Mouse (Mus musculus): ENCODE results near the gene Gpr153.

DNA sequence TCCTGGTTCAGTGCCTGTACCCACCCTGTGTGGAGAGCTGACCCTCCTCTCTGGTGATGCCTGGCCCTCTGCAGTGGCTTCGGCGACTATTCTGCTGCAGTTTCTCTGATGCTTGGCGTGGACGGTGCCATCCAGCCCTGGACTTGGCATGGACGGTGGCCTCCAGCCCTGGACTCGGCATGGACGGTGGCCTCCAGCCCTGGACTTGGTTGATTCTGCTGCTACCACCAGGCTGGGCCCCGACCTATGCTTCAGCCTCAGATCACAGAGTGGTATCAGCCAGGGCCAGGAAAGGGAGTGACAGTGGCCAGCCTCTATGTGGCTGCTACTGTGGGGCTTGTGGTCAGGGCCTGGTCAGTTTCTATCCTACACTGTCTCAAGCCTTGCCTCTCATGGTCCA, 30.1 kb upstream of the Gpr153 start:
- TF ChIP-seq POLR2A (IDR thresholded peaks at IDR 0.05; ENCODE audit: low read depth, low read length) = no peak
- TF ChIP-seq CTCF (conservative IDR thresholded peaks at IDR 0.05; ENCODE audit: insufficient read depth, insufficient read length, low read depth, low read length) = no peak
